Mouse (Mus musculus): ENCODE results near the gene Hexa.

Gene Hexa

GRCm38 (mm10) chr9:59539441-59540137, at the start of gene Hexa, which contains the start of gene Tmem202:
Gene Hexa, plus strand, starts transcription at chr9:59539540.
Gene Tmem202, minus strand, starts transcription at chr9:59539847.
- peak; percentile 61 to 71 for DNase-seq (ENCODE audit: low spot score in 2 of 2)

DNA sequence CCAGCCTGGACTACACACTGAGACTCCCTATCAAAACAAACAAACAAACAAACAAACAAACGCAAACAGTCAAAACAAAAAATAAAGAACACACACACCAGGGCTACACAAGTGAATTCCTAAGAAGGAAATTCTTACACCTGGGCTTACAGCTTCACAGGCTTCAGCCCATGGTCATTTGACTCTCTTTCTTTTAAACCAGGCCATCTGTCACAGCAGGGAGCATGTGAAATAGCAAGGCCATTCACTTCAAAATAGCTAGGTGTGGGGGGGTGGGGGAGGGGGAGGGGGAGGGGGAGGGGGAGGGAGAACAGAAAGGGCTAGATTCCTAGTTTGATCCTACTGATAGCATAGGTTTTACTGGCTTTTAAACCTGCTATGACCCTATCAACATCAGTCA, 31.2 kb upstream of the Hexa start:
- no peak for DNase-seq (ENCODE audit: low spot score in 2 of 2)

DNA sequence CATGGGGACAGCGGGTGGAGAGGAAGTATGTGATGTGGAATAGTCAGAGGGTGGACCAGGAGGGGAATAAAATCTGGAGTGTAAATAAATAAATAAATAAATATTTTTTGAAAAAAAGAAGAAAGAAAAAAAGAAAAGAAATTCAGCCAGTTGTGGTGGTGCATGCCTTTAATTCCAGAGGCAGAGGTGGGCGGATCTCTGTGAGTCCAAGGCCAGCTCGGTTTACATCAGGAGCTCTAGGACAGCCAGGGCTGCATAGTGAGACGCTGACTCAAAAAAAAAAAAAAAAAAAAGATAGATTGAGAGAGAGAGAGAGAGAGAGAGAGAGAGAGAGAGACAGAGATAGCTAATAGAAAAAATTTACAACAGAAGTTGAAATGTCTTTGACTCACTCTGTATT, 27.0 kb upstream of the Hexa start:
- DNase-seq (ENCODE audit: low spot score in 2 of 2), result no peak

- DNase-seq (ENCODE audit: low spot score in 2 of 2), result no peak
Observed at GRCm38 (mm10) chr9:59515069-59515468, 24.3 kb upstream of the Hexa start.

- DNase-seq (ENCODE audit: low spot score in 2 of 2), result no peak
Observed at GRCm38 (mm10) chr9:59517127-59517526, 22.2 kb upstream of the Hexa start.

- DNase-seq (ENCODE audit: low spot score in 2 of 2), result peak; percentile 37 to 40
Observed at GRCm38 (mm10) chr9:59518976-59519375, 20.4 kb upstream of the Hexa start.

DNA sequence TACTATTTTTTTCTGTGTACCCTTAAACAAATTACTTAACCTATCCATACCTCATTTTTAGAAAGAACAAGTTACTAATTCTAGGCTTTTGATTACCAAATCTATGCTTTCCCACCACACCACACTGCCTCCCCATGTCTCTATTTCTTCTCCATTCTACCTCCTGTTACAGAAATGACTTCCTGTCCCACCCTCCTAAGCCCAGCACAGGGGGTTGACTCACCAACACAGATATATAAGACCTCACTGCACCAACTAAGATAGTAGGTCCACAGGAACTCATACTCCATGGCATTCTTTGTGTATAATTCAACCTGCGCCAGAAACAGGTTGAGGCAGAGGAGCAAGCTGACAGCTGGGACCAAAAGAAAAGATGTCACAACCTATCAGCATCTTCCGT, 19.9 kb upstream of the Hexa start:
- no peak for DNase-seq (ENCODE audit: low spot score in 2 of 2)

- no peak for DNase-seq (ENCODE audit: low spot score in 2 of 2)
Observed at GRCm38 (mm10) chr9:59522906-59523305, 16.4 kb upstream of the Hexa start.

DNA sequence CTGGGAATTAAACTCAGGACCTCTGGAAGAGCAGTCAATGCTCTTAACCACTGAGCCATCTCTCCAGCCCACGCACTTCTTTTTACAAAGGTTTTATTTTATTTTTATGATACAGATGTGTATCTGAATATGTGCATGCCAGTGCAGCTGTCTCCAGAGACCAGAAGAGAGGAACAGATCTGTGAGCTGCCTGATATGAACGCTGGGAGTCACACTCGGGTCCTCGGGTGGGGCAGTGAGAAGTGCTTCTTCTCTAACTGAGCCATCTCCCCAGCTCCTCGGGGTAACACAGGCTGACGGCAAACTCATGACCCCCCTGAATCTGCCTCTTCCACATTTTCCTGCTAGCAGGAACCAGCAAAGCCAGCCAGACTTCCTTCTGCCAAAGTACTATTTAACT, 12.6 kb upstream of the Hexa start:
- no peak for DNase-seq (ENCODE audit: low spot score in 2 of 2)

GRCm38 (mm10) chr9:59527580-59527979, 11.8 kb upstream of the Hexa start:
- no peak for DNase-seq (ENCODE audit: low spot score in 2 of 2)

DNA sequence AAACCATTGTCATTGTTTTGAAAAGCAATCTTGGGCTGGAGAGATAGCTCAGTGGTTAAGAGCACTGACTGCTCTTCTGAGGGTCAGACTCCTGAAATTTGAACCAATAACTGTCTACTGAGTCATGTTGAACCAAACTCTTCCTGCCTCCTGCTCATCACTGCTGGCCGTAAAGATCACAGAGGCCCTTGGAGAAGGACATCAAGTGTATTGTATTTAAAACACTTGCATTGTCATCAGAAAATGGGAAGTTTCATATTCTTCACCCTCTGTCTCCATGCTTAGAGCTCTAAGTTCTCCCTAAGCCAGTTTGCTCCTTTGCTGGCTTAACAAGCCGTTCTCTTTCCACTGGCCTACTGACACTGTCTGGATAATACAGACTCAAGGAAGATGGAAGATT, 11.1 kb upstream of the Hexa start:
- no peak for DNase-seq (ENCODE audit: low spot score in 2 of 2)

DNA sequence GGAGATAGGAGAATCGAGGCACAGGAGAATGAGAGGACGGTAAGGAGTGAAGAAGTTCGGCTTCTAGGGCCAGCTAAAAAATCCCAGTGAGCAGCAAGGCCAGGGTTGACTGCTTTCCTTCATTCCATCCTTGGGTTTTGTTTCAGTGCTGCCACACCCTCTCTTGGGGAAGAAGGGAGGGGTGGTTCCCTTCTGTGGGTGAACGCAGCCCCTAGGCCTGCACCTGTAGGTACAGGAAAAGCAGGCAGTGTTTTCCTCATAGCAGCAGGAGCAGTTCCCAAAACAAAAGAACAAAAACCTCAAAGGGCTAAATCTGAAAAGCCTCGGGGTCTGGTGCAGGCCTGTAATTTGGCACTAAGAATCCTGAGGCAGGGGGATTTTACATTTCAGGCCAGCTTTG, 7.7 kb upstream of the Hexa start:
- DNase-seq (ENCODE audit: low spot score in 2 of 2), result no peak

- no peak for DNase-seq (ENCODE audit: low spot score in 2 of 2)
Observed at GRCm38 (mm10) chr9:59533422-59533821, 5.9 kb upstream of the Hexa start.

DNA sequence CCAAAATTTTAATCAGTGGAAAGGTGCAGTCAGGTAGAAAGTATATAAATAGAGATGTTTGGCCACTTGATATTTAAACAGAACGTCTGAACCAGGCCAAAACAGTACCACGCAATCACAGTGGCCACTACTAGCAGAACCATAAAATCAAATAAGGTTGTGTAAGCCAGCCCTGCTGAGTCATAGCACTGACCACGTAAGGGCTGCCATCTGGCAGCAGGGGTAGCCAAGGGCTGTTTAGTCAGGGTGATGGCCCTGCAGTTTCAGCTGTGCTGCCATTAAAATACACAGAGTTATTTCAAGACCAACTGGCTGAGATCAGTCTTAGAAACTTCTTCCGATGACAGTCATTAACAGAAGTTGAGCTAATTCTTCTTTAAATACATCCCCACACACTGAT, 5.5 kb upstream of the Hexa start:
- no peak for DNase-seq (ENCODE audit: low spot score in 2 of 2)

GRCm38 (mm10) chr9:59537651-59538050, 1.7 kb upstream of the Hexa start:
- DNase-seq (ENCODE audit: low spot score in 2 of 2), result no peak

DNA sequence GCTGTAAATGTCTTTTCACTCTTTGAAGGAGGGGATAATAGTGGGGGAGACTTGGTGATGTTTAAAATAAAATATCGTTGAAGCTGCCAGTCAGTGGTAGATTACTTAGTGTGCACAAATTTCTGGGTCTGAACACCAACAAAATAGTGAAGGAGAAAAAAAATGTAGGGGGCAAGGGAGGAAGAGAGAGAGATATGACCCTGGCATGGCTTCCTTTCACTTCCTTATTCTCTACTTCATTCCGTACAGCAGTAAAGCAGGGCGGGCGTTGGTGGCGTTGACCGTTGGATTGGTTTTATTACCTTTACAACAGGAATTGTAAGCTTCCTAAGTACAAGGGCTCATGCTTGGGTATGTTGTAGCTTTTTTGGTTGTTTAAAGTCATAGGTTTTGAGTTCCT, 2.3 kb downstream of the Hexa start:
- DNase-seq (ENCODE audit: low spot score in 2 of 2), result no peak

DNA sequence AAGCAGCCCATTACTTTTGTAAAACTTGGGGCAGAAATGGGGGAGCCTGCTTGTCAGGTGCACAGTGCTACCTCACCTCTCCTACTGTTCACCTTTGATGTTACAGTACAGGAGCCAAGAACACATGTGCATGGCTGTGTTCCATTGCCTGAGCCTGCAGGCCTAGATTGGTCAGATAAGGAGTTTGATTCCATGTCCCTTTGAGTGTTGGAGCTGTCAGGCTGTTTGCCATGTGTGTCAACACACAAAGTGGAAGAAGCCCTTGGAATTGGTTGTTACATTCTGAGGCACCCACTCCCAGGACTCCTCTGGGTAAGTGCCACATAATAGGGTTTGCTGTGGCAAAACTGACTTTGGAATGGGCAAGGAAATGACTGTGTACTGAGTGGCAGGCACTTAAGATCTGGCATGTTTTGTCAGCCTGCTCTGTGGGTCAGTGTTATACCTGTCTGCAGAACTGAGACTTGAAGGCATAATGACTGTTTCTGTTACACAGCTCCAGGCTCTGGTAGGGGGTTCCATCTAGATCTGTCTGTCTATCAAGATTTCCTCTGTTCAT, 3.5 kb downstream of the Hexa start:
- no peak for DNase-seq (ENCODE audit: low spot score in 2 of 2)

DNA sequence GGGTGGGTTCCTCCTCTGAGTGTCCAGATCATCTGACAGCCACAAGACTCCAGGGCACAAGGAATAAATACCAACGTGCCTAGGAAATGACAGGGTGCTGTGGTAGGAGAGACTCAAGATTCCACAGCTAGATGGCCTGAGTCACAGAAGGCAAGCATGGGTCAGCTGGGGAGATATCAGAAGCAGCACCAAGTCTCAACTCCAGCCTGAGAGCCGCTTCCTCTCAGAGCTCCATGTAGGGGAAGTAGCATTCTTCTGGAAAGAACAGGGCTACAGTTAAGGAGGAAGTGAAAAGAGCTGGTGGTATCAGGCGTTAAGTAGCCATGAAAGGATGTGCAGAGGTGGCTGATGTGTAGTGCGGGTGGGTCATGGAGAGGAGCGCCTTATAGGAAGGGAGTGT, 5.4 kb downstream of the Hexa start:
- DNase-seq (ENCODE audit: low spot score in 2 of 2), result no peak

- no peak for DNase-seq (ENCODE audit: low spot score in 2 of 2)
Observed at GRCm38 (mm10) chr9:59547869-59548268, 8.5 kb downstream of the Hexa start.

- DNase-seq (ENCODE audit: low spot score in 2 of 2), result no peak
Observed at GRCm38 (mm10) chr9:59548961-59549487, 9.7 kb downstream of the Hexa start.

GRCm38 (mm10) chr9:59550077-59550476, 10.7 kb downstream of the Hexa start:
- no peak for DNase-seq (ENCODE audit: low spot score in 2 of 2)

- DNase-seq (ENCODE audit: low spot score in 2 of 2), result no peak
Observed at GRCm38 (mm10) chr9:59551017-59551416, 11.7 kb downstream of the Hexa start.

GRCm38 (mm10) chr9:59551620-59552031, 12.3 kb downstream of the Hexa start:
- DNase-seq (ENCODE audit: low spot score in 2 of 2), result no peak

GRCm38 (mm10) chr9:59552610-59553009, 13.3 kb downstream of the Hexa start:
- DNase-seq (ENCODE audit: low spot score in 2 of 2), result no peak
